Mouse (Mus musculus): Measurements from ENCODE around the gene Arid3a.

DNA sequence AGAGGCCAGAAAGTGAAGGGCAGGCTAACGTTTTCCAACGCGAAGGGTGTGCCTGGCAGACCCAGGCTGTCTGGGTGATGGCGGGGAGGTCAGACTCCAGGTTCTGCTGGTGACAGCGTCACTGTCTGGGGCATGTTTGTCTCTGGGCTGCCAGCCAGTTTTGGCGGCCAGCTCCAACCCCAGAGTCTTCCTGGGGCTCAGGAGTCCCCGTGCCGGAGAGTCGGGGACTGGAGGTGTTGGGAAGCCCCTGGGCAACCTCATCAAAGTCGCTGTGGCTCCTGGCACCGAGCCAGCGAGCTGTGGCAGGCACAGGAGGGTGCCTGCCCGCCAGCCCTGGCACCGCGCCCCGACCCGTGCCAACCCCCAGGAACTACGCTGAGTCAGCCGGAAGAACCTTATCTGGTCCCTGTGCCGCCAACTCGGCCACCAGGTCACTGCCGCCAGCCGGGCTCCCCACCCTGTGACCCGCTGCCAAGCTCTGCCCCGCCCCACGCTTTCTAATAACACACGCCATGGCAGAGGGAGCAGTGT, 10.1 kb downstream of the Arid3a start:
- no peak for TF ChIP-seq POLR2A (IDR thresholded peaks at IDR 0.05; ENCODE audit: control insufficient read depth, extremely low read depth, insufficient read depth, low read length, poor library complexity)
- no peak for TF ChIP-seq CTCF (IDR thresholded peaks at IDR 0.05; ENCODE audit: borderline replicate concordance, control insufficient read depth, extremely low read depth, insufficient read depth, low read length, poor library complexity)
